Mouse (Mus musculus) forebrain, embryonic 14.5 days (tissue): ENCODE results near the gene Gm20388. TPM values are rescaled to one million over a fixed set of nuclear protein-coding genes. Genes with fewer than 3 reads are reported as not detected.
A peak's percentile ranks its signal among the peaks of the same experiment; 100 is the strongest.

Experiments
- ATAC-seq: fragments of 200-750 bp; cut with Nextera tagmentation; 2 replicates; pipeline ENCODE4 v1.8.0; 2017; ENCODE audit warnings: mild to moderate bottlenecking, moderate library complexity
- DNase-seq: peaks from one replicate; pipeline ENCODE4 v3.0.0-alpha.2; 2015; ENCODE audit warnings: low spot score
- H3K27ac ChIP-seq: fragments of 300-500 bp; sonication (generic); 2 replicates; pipeline ENCODE4 v1.5.1; 2014; ENCODE audit warnings: low read depth, mild to moderate bottlenecking, control low read depth, low read length, moderate library complexity
- H3K27me3 ChIP-seq: fragments of 300-500 bp; sonication (generic); replicated peaks from 2 replicates; pipeline ENCODE4 v1.6.1; 2014; ENCODE audit warnings: low read length, control low read depth, mixed read lengths; ENCODE audit not compliant: control insufficient read depth, insufficient read depth
- H3K36me3 ChIP-seq: fragments of 300-500 bp; sonication (generic); 2 replicates; pipeline ENCODE4 v1.6.1; 2014; ENCODE audit warnings: low read length, control low read depth; ENCODE audit not compliant: control insufficient read depth, insufficient read depth
- H3K4me1 ChIP-seq: fragments of 300-500 bp; sonication (generic); 2 replicates; pipeline ENCODE4 v1.6.1; 2014; ENCODE audit warnings: antibody characterized with exemption, low read length, control low read depth; ENCODE audit not compliant: control insufficient read depth, insufficient read depth
- H3K4me2 ChIP-seq: fragments of 300-500 bp; sonication (generic); 2 replicates; pipeline ENCODE4 v1.6.1; 2014; ENCODE audit warnings: mild to moderate bottlenecking, control low read depth, low read length
- H3K4me3 ChIP-seq: fragments of 300-500 bp; sonication (generic); 2 replicates; pipeline ENCODE4 v1.5.1; 2014; ENCODE audit warnings: low read depth, low read length, control low read depth
- H3K9ac ChIP-seq: fragments of 300-500 bp; sonication (generic); 2 replicates; pipeline ENCODE4 v1.6.1; 2014; ENCODE audit warnings: mild to moderate bottlenecking, low read length, control low read depth, moderate library complexity
- H3K9me3 ChIP-seq: fragments of 300-500 bp; sonication (generic); replicated peaks from 2 replicates; pipeline ENCODE4 v1.6.1; 2016; ENCODE audit warnings: low read length, control low read depth, mixed read lengths; ENCODE audit not compliant: control insufficient read depth
- WGBS: fragments of 180-500 bp; shearing (Covaris S2); extraction: QIAGEN DNeasy Blood & Tissue Kit; methylation state at CpG from one replicate; pipeline ENCODE4 v1.1.7; 2014; 5-methylcytosine and 5-hydroxymethylcytosine counted together
- polyA plus RNA-seq: library from polyadenylated mRNA; unstranded; fragments of >200 nt; fragmentation: Nextera tagmentation; extraction: Ambion mirVana; gene quantifications from 2 replicates; pipeline ENCODE4 v1.2.1, GENCODE M21; 2014

Gm20388 gene
- polyA plus RNA-seq, 1 experiment from 2014 or later, result 7.4 TPM

- Histone ChIP-seq H3K9me3 (no peaks in the 10 kb centered on the region), H3K27me3 (no peaks in the 10 kb centered on the region), H3K9ac (no peak overlapping the region), H3K4me3 (no peak overlapping the region), H3K27ac (no peak overlapping the region), H3K4me1 (no peaks in the 10 kb centered on the region), H3K36me3 (no peaks in the 10 kb centered on the region), H3K4me2 (no peak overlapping the region)
- ATAC-seq (no peak), DNase-seq (no peak)
- WGBS, result 61% methylated on average over 3 of the region's 3 CpGs
Measured at GRCm38 (mm10) chr8:121919731-121920130, 2009.1 kb downstream of the Gm20388 start.

GRCm38 (mm10) chr8:121921582-121921981, 2010.9 kb downstream of the Gm20388 start:
- Histone ChIP-seq H3K4me3 (no peak overlapping the region), H3K4me1 (no peaks in the 10 kb centered on the region), H3K27ac (no peak overlapping the region), H3K9ac (no peak overlapping the region), H3K36me3 (no peaks in the 10 kb centered on the region), H3K4me2 (no peak overlapping the region), H3K9me3 (no peaks in the 10 kb centered on the region), H3K27me3 (no peaks in the 10 kb centered on the region)
- no peak for DNase-seq
- ATAC-seq, result no peak
- WGBS, result 79% methylated on average over 8 of the region's 8 CpGs

- H3K27me3 ChIP-seq, result no peaks in the 10 kb centered on the region
- no peak for DNase-seq
- H3K36me3 ChIP-seq, result no peaks in the 10 kb centered on the region
- H3K4me3 ChIP-seq, result no peak overlapping the region
- no peak overlapping the region for H3K4me2 ChIP-seq
- WGBS, result 83% methylated on average over 8 of the region's 8 CpGs
- no peak overlapping the region; the same call in 1 of the 2 replicates for H3K27ac ChIP-seq
- no peaks in the 10 kb centered on the region for H3K9me3 ChIP-seq
- no peak overlapping the region for H3K9ac ChIP-seq
- no peaks in the 10 kb centered on the region for H3K4me1 ChIP-seq
- ATAC-seq, result no peak
Measured at GRCm38 (mm10) chr8:121922101-121922500, 2011.5 kb downstream of the Gm20388 start.

- H3K36me3 ChIP-seq, result no peaks in the 10 kb centered on the region
- no peak overlapping the region for H3K9ac ChIP-seq
- H3K9me3 ChIP-seq, result no peaks in the 10 kb centered on the region
- 89% methylated on average over 5 of the region's 5 CpGs for WGBS
- no peak overlapping the region for H3K27ac ChIP-seq
- DNase-seq (no peak), ATAC-seq (no peak)
- no peaks in the 10 kb centered on the region for H3K27me3 ChIP-seq
- no peak overlapping the region for H3K4me2 ChIP-seq
- no peak overlapping the region for H3K4me3 ChIP-seq
- H3K4me1 ChIP-seq, result no peaks in the 10 kb centered on the region
Measured at GRCm38 (mm10) chr8:121924681-121925080, 2014.0 kb downstream of the Gm20388 start.

- H3K9ac ChIP-seq, result no peak overlapping the region
- H3K4me1 ChIP-seq, result no peaks in the 10 kb centered on the region
- H3K4me3 ChIP-seq, result no peak overlapping the region
- 30% methylated on average over 10 of the region's 10 CpGs for WGBS
- no peak overlapping the region for H3K4me2 ChIP-seq
- ATAC-seq (peak; percentile 62), DNase-seq (peak; percentile 91)
- H3K27ac ChIP-seq, result no peak overlapping the region
- H3K9me3 ChIP-seq, result no peaks in the 10 kb centered on the region
- no peaks in the 10 kb centered on the region for H3K36me3 ChIP-seq
- no peaks in the 10 kb centered on the region for H3K27me3 ChIP-seq
Measured at GRCm38 (mm10) chr8:121925624-121926023, 2015.0 kb downstream of the Gm20388 start.

DNA sequence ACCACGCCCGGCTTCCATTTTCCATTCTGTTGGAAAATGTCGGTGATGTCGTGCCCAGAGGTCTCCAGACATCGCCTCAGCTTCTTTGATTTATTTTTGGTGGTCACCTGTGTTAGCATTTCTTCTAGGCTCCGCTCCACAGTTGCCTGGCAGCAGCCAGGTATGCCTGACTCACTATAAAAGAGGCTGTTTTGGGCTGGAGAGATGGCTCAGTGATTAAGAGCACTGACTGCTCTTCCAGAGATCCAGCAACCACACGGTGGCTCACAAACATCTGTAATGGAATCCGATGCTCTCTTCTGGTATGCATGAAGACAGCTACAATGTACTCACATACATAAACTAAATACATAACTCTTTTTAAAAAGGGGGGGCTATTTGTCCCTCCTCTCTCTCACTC, 2015.6 kb downstream of the Gm20388 start:
- WGBS, result 70% methylated on average over 8 of the region's 8 CpGs
- DNase-seq (no peak), ATAC-seq (no peak)
- Histone ChIP-seq H3K27me3 (no peaks in the 10 kb centered on the region), H3K9me3 (no peaks in the 10 kb centered on the region), H3K4me3 (no peak overlapping the region), H3K36me3 (no peaks in the 10 kb centered on the region), H3K4me1 (no peaks in the 10 kb centered on the region), H3K9ac (no peak overlapping the region), H3K27ac (no peak overlapping the region), H3K4me2 (no peak overlapping the region)

DNA sequence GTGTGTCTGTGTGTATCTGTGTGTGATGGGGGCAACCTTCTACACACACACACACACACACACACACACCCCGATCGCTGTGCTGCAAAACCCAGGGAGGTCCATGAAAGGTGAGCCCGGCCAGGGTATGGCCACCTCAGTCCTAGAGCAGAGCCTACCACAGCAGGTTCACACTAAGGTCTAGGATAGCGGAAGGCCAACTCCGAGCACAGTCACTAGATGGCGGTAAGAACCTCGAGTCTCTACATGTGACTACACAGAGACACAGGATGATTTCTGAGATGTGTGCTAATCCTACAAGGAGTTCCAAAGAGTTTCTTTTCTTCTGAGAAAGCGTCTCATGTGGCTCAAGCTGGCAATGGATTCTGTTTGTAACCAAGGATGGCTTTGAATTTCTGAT, 2016.7 kb downstream of the Gm20388 start:
- WGBS, result 43% methylated on average over 8 of the region's 8 CpGs
- no peak overlapping the region for H3K27ac ChIP-seq
- H3K4me3 ChIP-seq, result no peak overlapping the region
- no peaks in the 10 kb centered on the region for H3K36me3 ChIP-seq
- no peak overlapping the region for H3K9ac ChIP-seq
- no peaks in the 10 kb centered on the region for H3K9me3 ChIP-seq
- no peak overlapping the region for H3K4me2 ChIP-seq
- ATAC-seq (peak; percentile 54; the same call in 1 of the 2 replicates), DNase-seq (peak; percentile 69)
- no peaks in the 10 kb centered on the region for H3K4me1 ChIP-seq
- H3K27me3 ChIP-seq, result no peaks in the 10 kb centered on the region

DNA sequence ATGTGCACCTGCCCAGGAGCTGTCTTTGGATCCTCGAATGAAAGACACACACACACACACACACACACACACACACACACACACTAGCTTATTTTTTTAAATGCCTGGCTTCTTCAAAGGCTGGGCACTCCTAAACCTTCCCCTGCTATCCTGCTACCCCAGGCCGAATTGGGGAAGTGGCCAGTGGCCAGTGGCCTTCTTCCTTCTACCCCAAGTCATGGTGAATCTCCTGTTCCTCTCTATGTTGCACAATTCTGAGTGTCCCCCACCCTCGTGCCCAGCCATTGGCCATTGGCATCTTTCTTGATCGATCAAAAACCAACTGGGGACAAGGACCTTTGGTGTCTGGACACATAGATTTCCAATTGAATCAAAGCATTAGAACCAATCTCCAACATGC, 2019.4 kb downstream of the Gm20388 start:
- H3K4me1 ChIP-seq, result peaks cover 6% of the 10 kb centered on the region

GRCm38 (mm10) chr8:121931571-121931970, 2020.9 kb downstream of the Gm20388 start:
- Histone ChIP-seq H3K27me3 (no peaks in the 10 kb centered on the region), H3K9me3 (no peaks in the 10 kb centered on the region), H3K36me3 (no peaks in the 10 kb centered on the region), H3K27ac (no peak overlapping the region), H3K4me1 (peaks cover 14% of the 10 kb centered on the region), H3K9ac (no peak overlapping the region), H3K4me3 (no peak overlapping the region), H3K4me2 (no peak overlapping the region)
- DNase-seq (no peak), ATAC-seq (no peak)
- 81% methylated on average over 7 of the region's 7 CpGs for WGBS

More for the DNA sequence above, 2019.4 kb downstream of the Gm20388 start:
- no peaks in the 10 kb centered on the region for H3K9me3 ChIP-seq
- ATAC-seq (no peak), DNase-seq (no peak)
- no peaks in the 10 kb centered on the region for H3K36me3 ChIP-seq
- WGBS, result 82% methylated on average over 4 of the region's 4 CpGs
- H3K27me3 ChIP-seq, result no peaks in the 10 kb centered on the region
- no peak overlapping the region for H3K9ac ChIP-seq
- H3K27ac ChIP-seq, result no peak overlapping the region
- no peak overlapping the region for H3K4me3 ChIP-seq
- H3K4me2 ChIP-seq, result no peak overlapping the region
